Mouse (Mus musculus) leukemia stem cell, adult 10-12 weeks (primary cell): ENCODE measurements around the gene Spta1. TPM values are rescaled to one million over a fixed set of nuclear protein-coding genes. Genes with fewer than 3 reads are reported as not detected.

ENCODE experiments used
- polyA plus RNA-seq: library from polyadenylated mRNA; stranded (reverse); fragments of >175 nt; gene quantifications from 2 replicates; pipeline ENCODE4 v1.2.3, GENCODE M21; 2012; ENCODE audit warnings: low replicate concordance

The Spta1 gene
- 2.4 and 6.0 TPM in 2 replicates for polyA plus RNA-seq

GRCm38 (mm10) chr1:174172605-174173004 is at the start of gene Spta1:
Gene Spta1, plus strand, starts transcription at chr1:174172776.

DNA sequence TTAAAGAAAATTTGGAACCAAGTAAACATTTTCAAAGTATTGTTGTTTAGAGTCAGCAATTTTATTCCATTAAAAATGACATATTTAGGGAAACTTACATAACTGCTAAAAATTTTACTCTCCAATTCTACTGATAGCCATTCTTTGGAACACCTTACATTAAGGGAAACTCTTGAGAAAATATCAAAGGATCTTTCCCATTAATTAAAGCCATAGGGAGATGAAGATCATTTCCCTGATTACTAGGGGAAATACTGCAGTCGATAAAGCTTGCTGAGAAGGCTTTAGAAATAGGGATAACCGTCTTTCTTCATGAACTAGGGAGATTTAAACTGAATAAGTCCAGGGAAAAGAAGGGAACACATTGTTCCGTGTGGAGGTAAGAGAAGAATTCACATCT is 41.4 kb upstream of the Spta1 start, which contains the start of gene Olfr424:
Gene Olfr424 (plus strand): TSS at position 301 of the 400 bp plus-strand sequence.

DNA sequence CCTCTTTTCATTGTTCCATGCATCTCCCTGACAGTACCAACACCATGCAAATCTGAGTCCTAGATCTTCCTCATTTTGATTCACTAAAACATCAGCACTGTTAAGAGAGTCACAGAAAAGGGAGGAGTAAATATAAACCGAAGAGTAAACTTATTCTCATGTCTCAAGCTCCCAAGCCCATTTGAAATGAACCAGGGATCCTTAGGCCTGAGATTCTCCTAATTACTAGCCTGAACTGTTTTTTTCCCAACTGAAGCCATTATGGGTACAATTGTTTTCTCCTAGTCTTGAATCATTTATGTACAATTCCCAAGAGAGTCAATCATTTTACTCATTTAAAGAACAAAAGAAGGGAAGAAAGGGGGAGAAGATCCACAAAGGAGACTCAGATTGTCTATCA is 17.2 kb upstream of the Spta1 start, which contains the start of gene Olfr420:
Gene Olfr420 (plus strand): TSS at position 301 of the 400 bp plus-strand sequence.

GRCm38 (mm10) chr1:174251961-174252360 is 79.4 kb downstream of the Spta1 start, which contains the start of gene Olfr419:
Gene Olfr419, minus strand, starts transcription at chr1:174252061.

Other genes with a start within 250 kb of the Spta1 start
- gene Mndal, start 230.3 kb upstream of the Spta1 start, polyA plus RNA-seq, result 3.8 and 4.7 TPM in 2 replicates
- gene Ifi203, start 230.1 kb upstream of the Spta1 start, polyA plus RNA-seq, result 1.6 and 2.6 TPM in 2 replicates
- gene Ifi202b, start 190.0 kb upstream of the Spta1 start, polyA plus RNA-seq, result 0.20 TPM in 1 of 2 replicates, not detected in the other
- gene Ifi205, start 141.0 kb upstream of the Spta1 start, polyA plus RNA-seq, result 0.18 TPM in 1 of 2 replicates, not detected in the other
- not detected in 2 replicates for gene Olfr433, start 132.1 kb upstream of the Spta1 start, polyA plus RNA-seq
- 0.03 TPM in 1 of 2 replicates, not detected in the other for gene Olfr432, start 123.6 kb upstream of the Spta1 start, polyA plus RNA-seq
- not detected in 2 replicates for gene Olfr430, start 106.2 kb upstream of the Spta1 start, polyA plus RNA-seq
- not detected in 2 replicates for gene Olfr429, start 88.4 kb upstream of the Spta1 start, polyA plus RNA-seq
- not detected in 2 replicates for gene Olfr427, start 75.9 kb upstream of the Spta1 start, polyA plus RNA-seq
- not detected in 2 replicates for gene Olfr231, start 51.6 kb upstream of the Spta1 start, polyA plus RNA-seq
- gene Olfr424, start 41.3 kb upstream of the Spta1 start, polyA plus RNA-seq, result not detected in 2 replicates
- gene Olfr420, start 17.1 kb upstream of the Spta1 start, polyA plus RNA-seq, result not detected in 2 replicates
- gene Olfr419, start 79.3 kb downstream of the Spta1 start, polyA plus RNA-seq, result not detected in 2 replicates
- gene Mptx1, start 157.7 kb downstream of the Spta1 start, polyA plus RNA-seq, result not detected in 2 replicates
- not detected in 2 replicates for gene Olfr417, start 192.3 kb downstream of the Spta1 start, polyA plus RNA-seq
- gene Olfr248, start 218.3 kb downstream of the Spta1 start, polyA plus RNA-seq, result not detected in 2 replicates